Mouse (Mus musculus): ENCODE results near the gene Dlg2.
A peak's percentile ranks its signal among the peaks of the same experiment; 100 is the strongest.

The Dlg2 gene

GRCm38 (mm10) chr7:90540811-90541323, 64.4 kb downstream of the Dlg2 start:
- DNase-seq (ENCODE audit: low spot score) = no peak

GRCm38 (mm10) chr7:90553399-90553798, 76.9 kb downstream of the Dlg2 start:
- no peak for DNase-seq (ENCODE audit: low spot score)

GRCm38 (mm10) chr7:90554421-90554820, 77.9 kb downstream of the Dlg2 start:
- DNase-seq (ENCODE audit: low spot score) = no peak

- no peak for DNase-seq (ENCODE audit: low spot score)
Observed at GRCm38 (mm10) chr7:90569130-90569529, 92.7 kb downstream of the Dlg2 start.

GRCm38 (mm10) chr7:90587795-90588194, 111.3 kb downstream of the Dlg2 start:
- DNase-seq (ENCODE audit: low spot score) = no peak

GRCm38 (mm10) chr7:90588318-90588717, 111.8 kb downstream of the Dlg2 start:
- no peak for DNase-seq (ENCODE audit: low spot score)

- DNase-seq (ENCODE audit: low spot score) = no peak
Observed at GRCm38 (mm10) chr7:90609764-90610163, 133.3 kb downstream of the Dlg2 start.

- no peak for DNase-seq (ENCODE audit: low spot score)
Observed at GRCm38 (mm10) chr7:90630546-90630945, 154.1 kb downstream of the Dlg2 start.

GRCm38 (mm10) chr7:90649512-90649911, 173.0 kb downstream of the Dlg2 start:
- no peak for DNase-seq (ENCODE audit: low spot score)

- no peak for DNase-seq (ENCODE audit: low spot score)
Observed at GRCm38 (mm10) chr7:90651128-90651527, 174.7 kb downstream of the Dlg2 start.

- no peak for DNase-seq (ENCODE audit: low spot score)
Observed at GRCm38 (mm10) chr7:90651611-90652010, 175.1 kb downstream of the Dlg2 start.

GRCm38 (mm10) chr7:90658593-90658992, 182.1 kb downstream of the Dlg2 start:
- DNase-seq (ENCODE audit: low spot score) = no peak

GRCm38 (mm10) chr7:90694050-90694449, 217.6 kb downstream of the Dlg2 start:
- peak; percentile 26 for DNase-seq (ENCODE audit: low spot score)

- DNase-seq (ENCODE audit: low spot score) = no peak
Observed at GRCm38 (mm10) chr7:90696181-90696950, 219.9 kb downstream of the Dlg2 start.

- no peak for DNase-seq (ENCODE audit: low spot score)
Observed at GRCm38 (mm10) chr7:90703163-90703852, 226.8 kb downstream of the Dlg2 start.

- DNase-seq (ENCODE audit: low spot score) = no peak
Observed at GRCm38 (mm10) chr7:90703951-90704350, 227.5 kb downstream of the Dlg2 start.

- no peak for DNase-seq (ENCODE audit: low spot score)
Observed at GRCm38 (mm10) chr7:90734086-90734485, 257.6 kb downstream of the Dlg2 start.

- DNase-seq (ENCODE audit: low spot score) = no peak
Observed at GRCm38 (mm10) chr7:90736369-90736768, 259.9 kb downstream of the Dlg2 start.

- DNase-seq (ENCODE audit: low spot score) = no peak
Observed at GRCm38 (mm10) chr7:90748636-90749035, 272.2 kb downstream of the Dlg2 start.

- DNase-seq (ENCODE audit: low spot score) = no peak
Observed at GRCm38 (mm10) chr7:90787945-90788344, 311.5 kb downstream of the Dlg2 start.

GRCm38 (mm10) chr7:90791522-90791921, 315.1 kb downstream of the Dlg2 start:
- DNase-seq (ENCODE audit: low spot score) = no peak

- DNase-seq (ENCODE audit: low spot score) = no peak
Observed at GRCm38 (mm10) chr7:90825640-90826039, 349.2 kb downstream of the Dlg2 start.

- DNase-seq (ENCODE audit: low spot score) = peak; percentile 41
Observed at GRCm38 (mm10) chr7:90841276-90841675, 364.8 kb downstream of the Dlg2 start.
